Mouse (Mus musculus) lung, embryonic 16.5 days (tissue): ENCODE measurements around the gene Aqp7. TPM values are rescaled to one million over a fixed set of nuclear protein-coding genes. Genes with fewer than 3 reads are reported as not detected.

ENCODE experiments used
- ATAC-seq: fragments of 200-750 bp; cut with Nextera tagmentation; 2 replicates; pipeline ENCODE4 v1.8.0; 2017; ENCODE audit warnings: low read depth, mild to moderate bottlenecking, moderate library complexity
- H3K27ac ChIP-seq: fragments of 300-500 bp; sonication (generic); 2 replicates; pipeline ENCODE4 v1.5.1; 2014; ENCODE audit warnings: mild to moderate bottlenecking, control low read depth, low read length
- H3K27me3 ChIP-seq: fragments of 300-500 bp; sonication (generic); 2 replicates; pipeline ENCODE4 v1.6.1; 2014; ENCODE audit warnings: low read depth, low read length, mixed read lengths; ENCODE audit not compliant: control insufficient read depth, insufficient read depth
- H3K36me3 ChIP-seq: fragments of 300-500 bp; sonication (generic); 2 replicates; pipeline ENCODE4 v1.6.1; 2014; ENCODE audit warnings: low read length; ENCODE audit not compliant: control insufficient read depth, insufficient read depth
- H3K4me1 ChIP-seq: fragments of 300-500 bp; sonication (generic); replicated peaks from 2 replicates; pipeline ENCODE4 v1.6.1; 2014; ENCODE audit warnings: low read length, mixed read lengths; ENCODE audit not compliant: control insufficient read depth, insufficient read depth
- H3K4me2 ChIP-seq: fragments of 300-500 bp; sonication (generic); 2 replicates; pipeline ENCODE4 v1.6.1; 2014; ENCODE audit warnings: low read depth, low read length, control low read depth
- H3K4me3 ChIP-seq: fragments of 300-500 bp; sonication (generic); 2 replicates; pipeline ENCODE4 v1.5.1; 2014; ENCODE audit warnings: mild to moderate bottlenecking, low read length, control low read depth
- H3K9ac ChIP-seq: fragments of 300-500 bp; sonication (generic); 2 replicates; pipeline ENCODE4 v1.6.1; 2014; ENCODE audit warnings: low read length, control low read depth
- H3K9me3 ChIP-seq: fragments of 300-500 bp; sonication (generic); 2 replicates; pipeline ENCODE4 v1.6.1; 2016; ENCODE audit warnings: low read length; ENCODE audit not compliant: control insufficient read depth
- WGBS: fragments of 180-500 bp; shearing (Covaris S2); extraction: QIAGEN DNeasy Blood & Tissue Kit; methylation state at CpG from one replicate; pipeline ENCODE4 v1.1.7; 2014; 5-methylcytosine and 5-hydroxymethylcytosine counted together
- microRNA-seq: library from miRNA; unstranded; fragments of <30 nt; microRNA quantifications from one replicate; pipeline ENCODE4, GENCODE M21; 2016
- polyA plus RNA-seq: library from polyadenylated mRNA; unstranded; fragments of >200 nt; fragmentation: Nextera tagmentation; extraction: Ambion mirVana; gene quantifications from 2 replicates; pipeline ENCODE4 v1.2.1, GENCODE M21; 2015

Gene Aqp7
- polyA plus RNA-seq, 1 experiment from 2014 or later, result 0.13 TPM

DNA sequence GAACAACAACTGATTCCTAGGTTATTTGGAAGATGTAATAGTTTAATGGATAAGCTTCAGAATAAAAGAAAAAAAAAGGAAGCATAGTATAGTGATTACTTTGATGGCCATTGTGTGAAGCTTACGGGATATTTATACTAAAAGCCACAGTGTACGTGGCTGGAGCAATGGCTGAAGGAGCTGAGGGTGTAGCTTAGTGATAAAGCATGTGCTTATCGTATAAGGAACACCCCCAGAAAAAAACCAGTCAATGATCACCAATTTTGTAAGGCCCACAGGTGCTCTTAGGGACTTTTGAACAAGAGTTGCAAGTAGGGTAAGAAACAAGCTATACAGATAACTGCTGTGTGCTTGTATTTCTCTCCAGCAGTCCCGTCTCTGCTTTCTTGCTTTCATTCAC, 50.0 kb downstream of the Aqp7 start:
- ATAC-seq, result no peak
- Histone ChIP-seq H3K9ac (no peak overlapping the region), H3K27ac (no peak overlapping the region), H3K4me3 (no peak overlapping the region), H3K9me3 (no peaks in the 10 kb centered on the region), H3K4me1 (no peaks in the 10 kb centered on the region), H3K36me3 (peaks cover 70% of the 10 kb centered on the region), H3K27me3 (no peaks in the 10 kb centered on the region), H3K4me2 (no peak overlapping the region)
- 91% methylated on average over 4 of the region's 4 CpGs for WGBS

GRCm38 (mm10) chr4:40996302-40996701, 51.6 kb downstream of the Aqp7 start:
- 96% methylated on average over 6 of the region's 6 CpGs for WGBS
- Histone ChIP-seq H3K4me3 (no peak overlapping the region), H3K27ac (no peak overlapping the region)

DNA sequence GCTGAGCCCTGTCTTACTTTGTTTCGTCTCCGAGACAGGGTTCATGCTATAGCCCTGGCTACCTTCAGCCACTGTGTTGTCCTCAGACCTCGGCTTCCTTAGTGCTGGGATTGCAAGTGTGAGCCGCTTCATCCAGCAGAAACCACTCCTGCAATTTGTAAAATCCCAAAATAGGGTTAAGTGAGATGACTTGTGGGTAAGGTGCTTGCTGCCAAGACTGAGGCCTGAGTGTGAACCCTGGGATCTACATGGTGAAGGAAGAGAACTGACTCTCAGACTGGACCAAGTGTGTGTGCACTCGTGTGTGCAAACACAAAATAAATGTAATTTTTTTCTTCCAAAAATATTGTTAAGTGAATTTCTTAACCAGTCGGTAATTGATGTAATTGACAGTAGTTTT, 58.3 kb downstream of the Aqp7 start:
- Histone ChIP-seq H3K4me2 (no peak overlapping the region), H3K36me3 (peaks cover 68% of the 10 kb centered on the region), H3K27ac (no peak overlapping the region), H3K9ac (no peak overlapping the region), H3K9me3 (no peaks in the 10 kb centered on the region), H3K4me1 (no peaks in the 10 kb centered on the region), H3K4me3 (no peak overlapping the region), H3K27me3 (no peaks in the 10 kb centered on the region)
- WGBS, result 87% methylated on average over 6 of the region's 6 CpGs
- no peak for ATAC-seq

More at GRCm38 (mm10) chr4:40996302-40996701, 51.6 kb downstream of the Aqp7 start:
- H3K4me1 ChIP-seq, result no peaks in the 10 kb centered on the region
- no peaks in the 10 kb centered on the region for H3K27me3 ChIP-seq
- peaks cover 76% of the 10 kb centered on the region for H3K36me3 ChIP-seq
- no peaks in the 10 kb centered on the region for H3K9me3 ChIP-seq
- ATAC-seq, result no peak
- H3K4me2 ChIP-seq, result no peak overlapping the region
- H3K9ac ChIP-seq, result no peak overlapping the region

- Histone ChIP-seq H3K4me1 (no peaks in the 10 kb centered on the region), H3K36me3 (peaks cover 33% of the 10 kb centered on the region), H3K27ac (no peak overlapping the region), H3K27me3 (no peaks in the 10 kb centered on the region), H3K9me3 (no peaks in the 10 kb centered on the region), H3K4me2 (no peak overlapping the region), H3K9ac (no peak overlapping the region), H3K4me3 (no peak overlapping the region)
- no peak for ATAC-seq
- 79% methylated on average over 1 of the region's 1 CpGs for WGBS
These were observed 64.3 kb downstream of the Aqp7 start for GRCm38 (mm10) chr4:40983686-40984085.

Small RNAs within 50 kb of the gene (microRNA-seq; reads per million reads assigned to microRNA genes)
- gene Mir3094, result 1.4 reads per million

Other genes starting within 250 kb of the Aqp7 start
- gene B4galt1, start 194.1 kb downstream of the Aqp7 start, polyA plus RNA-seq, result 75.4 and 79.0 TPM in 2 replicates
- 0.77 and 0.87 TPM in 2 replicates for gene Spink4, start 128.1 kb downstream of the Aqp7 start, polyA plus RNA-seq
- gene Bag1, start 99.8 kb downstream of the Aqp7 start, polyA plus RNA-seq, result 186 and 187 TPM in 2 replicates
- 129 and 130 TPM in 2 replicates for gene Chmp5, start 99.7 kb downstream of the Aqp7 start, polyA plus RNA-seq
- gene Nfx1, start 77.2 kb downstream of the Aqp7 start, polyA plus RNA-seq, result 86.8 and 91.7 TPM in 2 replicates
- gene Aqp3, start 50.0 kb upstream of the Aqp7 start, polyA plus RNA-seq, result 1.5 and 4.5 TPM in 2 replicates
- 19.7 and 22.5 TPM in 2 replicates for gene Nol6, start 76.3 kb upstream of the Aqp7 start, polyA plus RNA-seq
- 72.9 and 75.6 TPM in 2 replicates for gene Ube2r2, start 87.6 kb upstream of the Aqp7 start, polyA plus RNA-seq
- gene Ubap2, start 227.0 kb upstream of the Aqp7 start, polyA plus RNA-seq, result 50.1 and 57.0 TPM in 2 replicates